Mouse (Mus musculus): ENCODE results near the gene Cog7.

DNA sequence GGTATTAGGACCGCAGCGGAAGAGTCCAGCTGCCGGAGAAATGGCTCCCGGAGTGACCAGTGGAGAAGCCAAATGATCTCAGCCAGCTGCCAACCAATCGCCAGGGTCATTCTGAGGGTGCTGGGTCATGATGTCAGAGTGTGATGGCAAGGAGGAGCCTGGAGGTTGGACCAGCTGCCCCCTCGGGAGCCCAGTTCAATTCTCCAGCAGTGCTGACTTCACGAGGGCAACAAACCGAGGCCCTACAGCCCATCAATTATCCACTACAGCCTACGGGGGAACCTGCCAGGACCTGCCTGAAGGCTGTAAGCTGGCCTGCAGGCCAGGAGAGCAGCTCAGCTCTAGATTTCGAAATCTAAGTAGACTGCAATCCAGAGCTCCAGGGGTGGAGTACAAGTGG is 34.2 kb upstream of the Cog7 start:
- no peak for TF ChIP-seq GATA1 (IDR thresholded peaks at IDR 0.05; ENCODE audit: borderline replicate concordance, low read length)
- TF ChIP-seq FLI1 (IDR thresholded peaks at IDR 0.05; ENCODE audit: low read length) = no peak
